Mouse (Mus musculus) limb, embryonic 11.5 days (tissue): ENCODE measurements around the gene Atp5l. TPM values are rescaled to one million over a fixed set of nuclear protein-coding genes. Genes with fewer than 3 reads are reported as not detected.

Experiments
- polyA plus RNA-seq: library from polyadenylated mRNA; unstranded; fragments of >200 nt; fragmentation: Nextera tagmentation; extraction: Ambion mirVana; gene quantifications from 2 replicates; pipeline ENCODE4 v1.2.1, GENCODE M21; 2014

The Atp5l gene
- polyA plus RNA-seq, 1 experiment from 2014 or later, result 614 TPM

Other genes with a start within 250 kb of the Atp5l start
- not detected in 2 replicates for gene Treh, start 247.5 kb downstream of the Atp5l start, polyA plus RNA-seq
- gene Phldb1, start 185.5 kb downstream of the Atp5l start, polyA plus RNA-seq, result 41.6 and 44.1 TPM in 2 replicates
- gene Arcn1, start 152.9 kb downstream of the Atp5l start, polyA plus RNA-seq, result 209 and 223 TPM in 2 replicates
- gene Ift46, start 152.8 kb downstream of the Atp5l start, polyA plus RNA-seq, result 134 and 152 TPM in 2 replicates
- 1.7 and 2.7 TPM in 2 replicates for gene Tmem25, start 121.4 kb downstream of the Atp5l start, polyA plus RNA-seq
- gene Ttc36, start 117.7 kb downstream of the Atp5l start, polyA plus RNA-seq, result 0.57 TPM in 1 of 2 replicates, not detected in the other
- gene Kmt2a, start 39.4 kb downstream of the Atp5l start, polyA plus RNA-seq, result 13.7 and 14.8 TPM in 2 replicates
- gene Ube4a, start 44.9 kb upstream of the Atp5l start, polyA plus RNA-seq, result 27.9 and 31.6 TPM in 2 replicates
- gene Cd3g, start 59.7 kb upstream of the Atp5l start, polyA plus RNA-seq, result 0.33 and 0.37 TPM in 2 replicates
- gene Cd3d, start 61.0 kb upstream of the Atp5l start, polyA plus RNA-seq, result not detected in 2 replicates
- gene Cd3e, start 88.9 kb upstream of the Atp5l start, polyA plus RNA-seq, result not detected in 2 replicates
- gene Mpzl2, start 119.1 kb upstream of the Atp5l start, polyA plus RNA-seq, result 11.6 and 14.1 TPM in 2 replicates
- gene Mpzl3, start 134.4 kb upstream of the Atp5l start, polyA plus RNA-seq, result 2.3 and 2.6 TPM in 2 replicates
- 2.1 and 2.6 TPM in 2 replicates for gene Jaml, start 158.4 kb upstream of the Atp5l start, polyA plus RNA-seq
- gene Scn2b, start 197.0 kb upstream of the Atp5l start, polyA plus RNA-seq, result 8.0 and 9.3 TPM in 2 replicates
- 0.24 and 0.35 TPM in 2 replicates for gene Scn4b, start 217.7 kb upstream of the Atp5l start, polyA plus RNA-seq